Mouse (Mus musculus) heart, embryonic 16.5 days (tissue): ENCODE measurements at regions not wholly inside any gene's neighbourhood (a gene's known extent, or its start where the extent isn't known, plus 50 kb on each side); places are given as distances from the start of the nearest gene placed in this dataset.

Source experiments
- ATAC-seq: fragments of 200-750 bp; cut with Nextera tagmentation; replicated peaks from 2 replicates; pipeline ENCODE4 v1.8.0; 2017; ENCODE audit warnings: moderate number of reproducible peaks; ENCODE audit not compliant: insufficient read depth, low FRiP score; ENCODE audit errors: extremely low read depth
- H3K27ac ChIP-seq: fragments of 300-500 bp; sonication (generic); 2 replicates; pipeline ENCODE4 v1.5.1; 2014; ENCODE audit warnings: mild to moderate bottlenecking, low read length, control low read depth, moderate library complexity
- H3K27me3 ChIP-seq: fragments of 300-500 bp; sonication (generic); 2 replicates; pipeline ENCODE4 v1.6.1; 2014; ENCODE audit warnings: low read length, mixed read lengths; ENCODE audit not compliant: control insufficient read depth, insufficient read depth
- H3K36me3 ChIP-seq: fragments of 300-500 bp; sonication (generic); 2 replicates; pipeline ENCODE4 v1.6.1; 2014; ENCODE audit not compliant: control insufficient read depth, insufficient read depth
- H3K4me1 ChIP-seq: fragments of 300-500 bp; sonication (generic); 2 replicates; pipeline ENCODE4 v1.6.1; 2014; ENCODE audit warnings: low read length, mixed read lengths; ENCODE audit not compliant: control insufficient read depth, insufficient read depth
- H3K4me2 ChIP-seq: fragments of 300-500 bp; sonication (generic); 2 replicates; pipeline ENCODE4 v1.6.1; 2014; ENCODE audit warnings: low read depth, mild to moderate bottlenecking, control low read depth, low read length
- H3K4me3 ChIP-seq: fragments of 300-500 bp; sonication (generic); 2 replicates; pipeline ENCODE4 v1.5.1; 2014; ENCODE audit warnings: mild to moderate bottlenecking, control low read depth, low read length
- H3K9ac ChIP-seq: fragments of 300-500 bp; sonication (generic); 2 replicates; pipeline ENCODE4 v1.6.1; 2014; ENCODE audit warnings: low read length, control low read depth
- H3K9me3 ChIP-seq: fragments of 300-500 bp; sonication (generic); replicated peaks from 2 replicates; pipeline ENCODE4 v1.6.1; 2016; ENCODE audit warnings: low read length; ENCODE audit not compliant: control insufficient read depth
- WGBS: fragments of 180-500 bp; shearing (Covaris S2); extraction: QIAGEN DNeasy Blood & Tissue Kit; methylation state at CpG from one replicate; pipeline ENCODE4 v1.1.7; 2014; 5-methylcytosine and 5-hydroxymethylcytosine counted together

DNA sequence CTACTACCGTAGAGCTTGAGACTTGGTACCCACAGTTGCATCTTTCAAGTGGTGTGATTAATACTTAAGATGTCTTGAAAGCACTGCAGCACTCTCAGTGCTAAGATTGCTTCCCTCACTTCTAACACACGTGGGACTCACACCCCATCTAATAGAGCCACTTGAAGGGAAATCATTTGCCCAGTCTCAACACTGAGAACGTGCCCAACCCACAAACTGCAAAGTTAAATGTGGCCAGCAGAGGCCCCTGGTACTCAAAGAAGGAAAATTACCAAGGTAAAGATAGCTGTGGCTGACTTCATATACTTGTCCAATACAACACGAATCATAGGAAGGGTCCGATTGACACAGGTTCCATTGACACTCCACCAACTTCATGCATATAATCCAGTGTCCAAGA is 238.4 kb upstream of the Rps6ka3 start:
- no peaks in the 10 kb centered on the region for H3K4me1 ChIP-seq
- H3K27me3 ChIP-seq = no peaks in the 10 kb centered on the region
- H3K4me3 ChIP-seq = no peak overlapping the region
- H3K4me2 ChIP-seq = no peak overlapping the region
- H3K27ac ChIP-seq = no peak overlapping the region
- no peaks in the 10 kb centered on the region for H3K9me3 ChIP-seq
- ATAC-seq = no peak
- H3K9ac ChIP-seq = no peak overlapping the region
- WGBS = 51% methylated on average over 5 of the region's 5 CpGs
- no peaks in the 10 kb centered on the region for H3K36me3 ChIP-seq

DNA sequence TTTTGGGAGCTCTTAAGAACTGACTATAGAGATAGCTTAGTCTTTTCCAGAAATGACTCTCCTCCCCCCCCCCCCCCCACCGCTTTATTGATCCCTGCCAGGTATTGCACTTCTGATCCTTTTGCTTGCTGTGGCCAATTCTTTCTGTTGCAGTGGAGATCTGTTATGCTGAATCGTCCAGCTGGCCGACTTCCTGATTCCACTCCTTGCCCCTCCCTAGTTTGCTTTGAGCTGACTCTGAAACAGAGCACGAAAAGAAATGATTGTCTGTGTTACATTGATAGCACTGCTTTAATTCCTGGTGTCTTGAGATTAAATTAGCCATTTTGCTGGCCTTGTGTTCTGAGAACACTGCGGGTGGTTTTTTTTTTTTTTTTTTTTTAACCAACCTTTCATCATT is 233.5 kb upstream of the Rps6ka3 start:
- 59% methylated on average over 5 of the region's 5 CpGs for WGBS
- no peak overlapping the region for H3K4me3 ChIP-seq
- no peak for ATAC-seq
- no peaks in the 10 kb centered on the region for H3K27me3 ChIP-seq
- H3K27ac ChIP-seq = no peak overlapping the region
- H3K4me2 ChIP-seq = no peak overlapping the region
- H3K4me1 ChIP-seq = no peaks in the 10 kb centered on the region
- no peaks in the 10 kb centered on the region for H3K9me3 ChIP-seq
- H3K9ac ChIP-seq = no peak overlapping the region
- H3K36me3 ChIP-seq = no peaks in the 10 kb centered on the region

DNA sequence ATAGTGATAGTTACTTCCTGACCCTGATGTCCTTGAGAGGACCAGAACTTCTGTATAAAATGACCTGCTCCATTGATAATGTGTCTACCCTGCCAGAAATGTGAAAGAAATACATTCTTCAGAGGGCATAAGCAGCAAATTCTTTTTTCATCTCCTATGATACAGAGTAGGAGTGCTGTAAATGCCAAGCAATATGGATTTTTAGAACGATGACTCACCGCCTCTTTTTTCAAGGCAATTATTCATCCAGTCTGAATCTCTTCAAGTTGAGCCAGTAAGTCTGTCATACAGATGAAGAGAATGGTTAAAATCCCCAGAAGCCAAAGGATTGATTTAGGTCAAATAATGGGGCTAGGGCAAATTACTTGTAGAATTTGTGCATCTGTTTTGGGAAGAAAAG is 225.4 kb upstream of the Rps6ka3 start:
- H3K9ac ChIP-seq = no peak overlapping the region
- H3K27me3 ChIP-seq = no peaks in the 10 kb centered on the region
- 75% methylated on average over 2 of the region's 2 CpGs for WGBS
- H3K27ac ChIP-seq = no peak overlapping the region
- no peak overlapping the region for H3K4me3 ChIP-seq
- ATAC-seq = no peak
- H3K4me2 ChIP-seq = no peak overlapping the region
- H3K4me1 ChIP-seq = no peaks in the 10 kb centered on the region
- no peaks in the 10 kb centered on the region for H3K9me3 ChIP-seq
- no peaks in the 10 kb centered on the region for H3K36me3 ChIP-seq

DNA sequence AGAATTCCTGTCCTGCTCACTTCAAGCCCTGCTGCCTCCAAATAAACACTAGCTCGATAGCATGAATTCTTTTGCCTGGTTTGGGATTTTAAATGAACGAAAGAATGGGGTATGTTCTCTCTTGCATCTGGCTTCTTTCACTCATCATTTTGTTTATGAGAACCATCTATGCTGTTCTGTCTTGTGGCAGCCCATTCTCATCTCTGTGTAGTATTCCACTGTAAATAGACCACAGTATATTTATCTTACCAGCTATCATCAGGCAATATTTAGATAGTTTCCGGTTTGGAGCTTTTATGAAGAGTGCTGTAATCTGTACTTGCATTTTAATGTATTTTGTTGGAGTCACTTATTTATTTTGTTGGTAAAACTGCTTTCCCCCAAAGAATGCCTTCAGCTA is 222.4 kb upstream of the Rps6ka3 start:
- ATAC-seq = no peak
- Histone ChIP-seq H3K9me3 (no peaks in the 10 kb centered on the region), H3K27ac (no peak overlapping the region), H3K4me3 (no peak overlapping the region), H3K27me3 (no peaks in the 10 kb centered on the region), H3K4me1 (no peaks in the 10 kb centered on the region), H3K36me3 (no peaks in the 10 kb centered on the region), H3K4me2 (no peak overlapping the region), H3K9ac (no peak overlapping the region)
- WGBS = 49% methylated on average over 3 of the region's 3 CpGs

DNA sequence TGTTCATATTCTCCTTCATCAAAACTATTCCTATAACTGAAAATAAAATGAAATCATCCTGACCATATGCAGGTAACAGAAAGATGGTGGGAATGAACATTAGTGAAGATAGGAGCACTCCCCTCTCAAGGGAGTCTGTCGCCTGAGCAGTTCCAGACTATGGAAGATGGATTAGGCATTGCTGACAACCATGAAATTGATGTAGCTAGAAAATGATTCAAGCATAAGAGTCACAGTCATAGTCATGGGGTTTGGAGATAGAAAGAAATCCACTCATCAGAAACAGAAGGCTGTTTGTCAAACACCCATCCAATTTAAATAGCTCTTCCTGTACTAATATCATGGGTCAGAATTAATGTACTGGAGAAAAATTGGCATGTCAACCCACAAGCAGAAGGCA is 191.2 kb upstream of the Rps6ka3 start:
- no peaks in the 10 kb centered on the region for H3K27me3 ChIP-seq
- 75% methylated on average over 1 of the region's 1 CpGs for WGBS
- no peak for ATAC-seq
- no peaks in the 10 kb centered on the region for H3K9me3 ChIP-seq
- no peak overlapping the region for H3K9ac ChIP-seq
- no peak overlapping the region for H3K4me2 ChIP-seq
- no peaks in the 10 kb centered on the region for H3K36me3 ChIP-seq
- H3K4me1 ChIP-seq = no peaks in the 10 kb centered on the region
- no peak overlapping the region for H3K4me3 ChIP-seq
- H3K27ac ChIP-seq = no peak overlapping the region

DNA sequence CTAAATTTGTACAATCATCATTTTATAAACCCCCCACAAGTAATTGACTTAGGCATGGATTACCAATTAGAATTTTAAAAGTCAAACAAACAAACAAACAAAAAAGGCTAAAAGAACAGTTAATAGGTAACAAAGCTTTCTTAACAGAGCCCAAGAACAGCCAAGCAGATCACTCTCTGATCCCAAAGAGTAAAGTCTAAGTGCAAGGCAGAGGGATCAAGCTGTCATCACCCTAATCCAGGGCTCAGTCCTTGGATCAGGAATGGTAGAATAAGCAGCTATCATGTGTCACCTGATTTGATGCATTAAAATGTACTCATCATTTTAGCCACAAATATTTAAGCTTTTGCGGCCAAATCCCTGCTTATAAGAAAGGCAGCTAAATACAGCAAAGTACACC is 183.8 kb upstream of the Rps6ka3 start:
- no peak for ATAC-seq
- Histone ChIP-seq H3K4me2 (no peak overlapping the region), H3K4me3 (no peak overlapping the region), H3K27me3 (no peaks in the 10 kb centered on the region), H3K27ac (no peak overlapping the region), H3K4me1 (no peaks in the 10 kb centered on the region), H3K9ac (no peak overlapping the region), H3K9me3 (no peaks in the 10 kb centered on the region), H3K36me3 (no peaks in the 10 kb centered on the region)
- WGBS = 89% methylated on average over 1 of the region's 1 CpGs

DNA sequence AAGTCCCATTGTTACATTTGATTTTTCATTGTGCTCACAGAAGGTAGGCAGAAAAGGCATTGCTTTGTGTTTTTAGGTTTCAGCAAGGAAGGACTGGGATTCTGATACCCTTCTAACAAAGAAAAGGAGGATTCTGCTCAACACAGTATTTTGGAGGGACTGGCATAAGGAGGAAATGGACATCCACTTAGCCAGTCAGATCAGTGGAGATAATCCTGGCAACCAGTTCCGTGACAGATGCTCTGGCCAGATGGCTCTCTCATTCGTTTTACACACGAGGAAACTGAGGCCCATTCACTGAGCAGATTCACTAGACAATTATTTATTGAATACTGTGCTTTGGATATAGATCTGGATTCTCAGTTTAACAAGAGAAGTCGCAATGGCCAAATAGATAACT is 178.2 kb upstream of the Rps6ka3 start:
- ATAC-seq = no peak
- no peak overlapping the region for H3K9ac ChIP-seq
- no peaks in the 10 kb centered on the region for H3K27me3 ChIP-seq
- no peaks in the 10 kb centered on the region for H3K4me1 ChIP-seq
- H3K27ac ChIP-seq = no peak overlapping the region
- no peak overlapping the region for H3K4me2 ChIP-seq
- no peak overlapping the region for H3K4me3 ChIP-seq
- no peaks in the 10 kb centered on the region for H3K9me3 ChIP-seq
- H3K36me3 ChIP-seq = no peaks in the 10 kb centered on the region
- WGBS = 77% methylated on average over 4 of the region's 4 CpGs

DNA sequence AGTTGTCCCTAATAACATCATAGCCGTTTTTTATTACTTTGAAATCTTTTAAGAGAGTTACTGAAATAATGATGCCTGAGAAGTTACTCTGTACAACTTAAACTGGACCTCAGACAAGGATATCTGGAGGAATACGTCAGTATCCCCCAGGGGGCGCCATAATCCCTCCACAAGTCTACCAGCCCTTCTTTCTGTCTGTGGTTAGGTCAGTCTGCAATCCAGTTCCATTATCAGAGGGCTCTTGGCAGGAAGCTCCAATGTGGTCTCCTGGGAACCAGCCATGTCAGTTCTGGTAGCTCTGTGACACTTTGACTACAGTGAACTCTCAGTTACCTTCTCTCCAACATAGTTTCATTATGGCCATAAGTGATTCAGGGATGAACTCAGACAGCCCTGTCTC is 166.7 kb upstream of the Rps6ka3 start:
- Histone ChIP-seq H3K27me3 (no peaks in the 10 kb centered on the region), H3K9ac (no peak overlapping the region), H3K4me1 (no peaks in the 10 kb centered on the region), H3K4me2 (no peak overlapping the region), H3K27ac (no peak overlapping the region), H3K9me3 (no peaks in the 10 kb centered on the region), H3K36me3 (no peaks in the 10 kb centered on the region), H3K4me3 (no peak overlapping the region)
- peak; percentile 67; the same call in 1 of the 2 replicates for ATAC-seq
- WGBS = 6% methylated on average over 3 of the region's 3 CpGs

DNA sequence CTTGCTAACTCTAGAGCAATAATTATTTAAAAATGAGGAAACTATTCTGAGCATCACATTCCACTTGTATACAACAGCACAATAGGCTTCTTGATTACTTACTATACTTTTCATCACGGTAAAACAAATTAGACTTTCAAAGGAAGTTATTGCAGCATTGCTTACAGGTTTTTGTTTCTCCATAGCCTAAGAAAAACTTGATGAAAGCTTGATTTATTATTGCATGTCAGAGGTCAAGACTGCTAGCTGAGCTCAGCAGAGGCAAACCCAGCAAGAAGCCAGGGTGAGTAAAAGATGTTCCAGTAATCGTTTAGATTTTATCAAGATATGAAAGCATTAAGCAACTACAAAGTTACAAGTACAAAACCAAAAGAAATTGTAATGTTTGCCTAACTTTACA is 162.2 kb upstream of the Rps6ka3 start:
- H3K4me3 ChIP-seq = no peak overlapping the region
- H3K36me3 ChIP-seq = no peaks in the 10 kb centered on the region
- H3K27ac ChIP-seq = no peak overlapping the region
- 51% methylated on average over 2 of the region's 2 CpGs for WGBS
- no peaks in the 10 kb centered on the region for H3K27me3 ChIP-seq
- no peak overlapping the region for H3K4me2 ChIP-seq
- no peak for ATAC-seq
- H3K9me3 ChIP-seq = no peaks in the 10 kb centered on the region
- no peaks in the 10 kb centered on the region for H3K4me1 ChIP-seq
- H3K9ac ChIP-seq = no peak overlapping the region
